Mouse (Mus musculus) kidney, adult 9 months (tissue): ENCODE data around the gene Zfhx2.

ENCODE experiments used
- DNase-seq: peaks from one replicate; pipeline ENCODE4 v3.0.0; 2022

Gene Zfhx2

DNA sequence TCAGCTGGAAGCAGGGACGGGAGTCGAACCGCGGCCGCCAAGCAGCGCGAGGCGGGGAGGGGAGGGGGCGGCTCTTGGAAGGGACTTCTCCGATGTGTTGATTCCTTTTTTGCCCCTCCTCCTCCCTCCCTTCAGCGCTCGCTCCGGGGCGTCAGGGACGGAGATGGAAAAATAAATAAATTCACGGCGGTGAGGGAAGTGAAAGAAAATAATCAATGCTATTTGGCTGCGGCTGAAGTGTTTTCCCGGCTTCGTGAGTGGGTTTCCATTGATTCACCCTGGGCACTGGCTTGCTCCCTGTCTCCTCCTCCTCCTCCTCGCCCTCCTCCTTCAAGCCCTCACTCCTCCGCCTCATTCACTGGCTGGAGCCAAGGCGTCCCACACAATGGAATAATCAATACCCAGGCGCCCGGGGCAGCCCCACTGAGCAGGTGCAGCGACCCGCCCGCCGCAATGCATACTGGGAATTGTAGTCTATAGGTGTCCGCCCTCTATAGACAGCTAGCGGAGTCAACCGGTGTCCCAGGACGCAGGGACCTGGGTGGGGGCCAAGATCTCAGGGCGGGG is at the start of gene Zfhx2:
Gene Zfhx2, minus strand, starts transcription at position 314 of the 567 bp plus-strand sequence.
- DNase-seq: peak; percentile 97

DNA sequence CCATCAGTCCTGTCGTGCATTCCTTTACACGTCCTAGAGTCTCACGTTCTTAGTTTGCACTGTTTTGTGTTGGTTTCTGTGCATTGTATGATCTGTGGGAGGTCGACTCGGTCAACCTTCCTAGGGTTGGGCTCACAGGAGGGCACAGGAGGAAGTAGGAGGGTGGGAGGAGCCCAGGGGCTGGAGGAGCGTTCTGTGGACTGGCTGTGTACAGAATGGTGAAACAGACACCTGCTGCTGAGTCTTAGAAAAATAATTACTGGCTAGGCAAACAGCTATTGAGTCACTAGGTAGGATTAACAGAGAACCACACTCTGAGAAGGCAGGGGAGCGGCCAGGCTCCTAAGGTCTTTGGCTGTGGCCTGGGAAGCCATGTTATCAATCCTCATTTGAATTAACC is 47.2 kb upstream of the Zfhx2 start:
- no peak for DNase-seq

DNA sequence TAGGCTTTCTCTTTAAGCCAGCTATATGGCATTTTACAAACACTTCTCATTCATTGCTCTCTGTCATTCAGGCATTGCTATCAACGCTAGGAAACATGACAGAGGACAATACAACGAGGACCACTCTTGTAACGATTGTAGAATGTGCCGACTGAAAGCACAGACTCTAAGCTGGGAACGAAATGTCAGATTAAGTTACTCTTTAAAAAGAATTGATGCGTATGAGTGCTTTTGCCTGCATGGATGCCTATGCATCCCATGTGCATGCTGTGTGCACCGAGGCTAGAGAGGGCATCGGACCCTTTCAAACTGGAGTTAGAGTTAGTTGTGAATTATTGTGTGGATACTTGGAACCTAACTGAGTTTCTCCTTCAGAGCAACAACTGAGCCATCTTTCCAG is 43.6 kb upstream of the Zfhx2 start:
- no peak for DNase-seq

DNA sequence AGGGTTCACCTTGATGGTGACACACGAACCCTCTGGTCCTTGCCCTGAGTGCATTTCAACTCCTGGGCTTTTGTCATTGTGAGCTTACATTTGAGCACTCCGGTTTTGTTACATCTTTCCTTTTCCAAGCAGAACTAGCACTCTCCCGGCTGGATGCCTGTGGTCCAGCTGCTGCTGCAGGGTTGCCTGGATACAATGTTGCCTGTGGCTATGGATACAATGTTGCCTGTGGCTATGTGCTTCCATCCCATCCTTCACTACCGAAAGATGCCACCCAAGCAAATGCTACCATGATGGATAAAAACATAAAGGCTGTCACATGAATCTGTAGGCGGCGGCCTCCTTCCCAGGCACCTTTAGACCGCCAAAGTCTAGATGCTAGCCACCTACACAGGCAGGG is 34.4 kb upstream of the Zfhx2 start:
- no peak for DNase-seq

DNA sequence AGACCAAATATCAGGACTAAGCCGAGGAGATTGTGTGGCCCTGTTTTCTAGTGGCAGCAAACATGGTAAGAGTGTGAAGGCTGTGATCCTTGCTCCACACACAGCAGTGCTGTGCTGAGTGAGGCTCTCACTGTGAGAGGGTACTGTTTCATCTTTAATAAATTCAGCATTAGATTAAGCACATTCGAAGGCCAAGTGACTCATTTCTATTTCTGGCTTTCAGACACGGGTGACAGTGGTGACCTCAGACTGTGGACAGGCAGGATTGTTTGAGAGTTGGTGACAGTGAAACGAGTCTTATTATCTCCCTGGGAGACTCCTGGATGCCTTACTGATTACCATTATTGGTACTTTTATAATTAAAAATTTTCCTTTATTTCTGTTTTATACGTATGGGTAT is 33.6 kb upstream of the Zfhx2 start:
- no peak for DNase-seq

DNA sequence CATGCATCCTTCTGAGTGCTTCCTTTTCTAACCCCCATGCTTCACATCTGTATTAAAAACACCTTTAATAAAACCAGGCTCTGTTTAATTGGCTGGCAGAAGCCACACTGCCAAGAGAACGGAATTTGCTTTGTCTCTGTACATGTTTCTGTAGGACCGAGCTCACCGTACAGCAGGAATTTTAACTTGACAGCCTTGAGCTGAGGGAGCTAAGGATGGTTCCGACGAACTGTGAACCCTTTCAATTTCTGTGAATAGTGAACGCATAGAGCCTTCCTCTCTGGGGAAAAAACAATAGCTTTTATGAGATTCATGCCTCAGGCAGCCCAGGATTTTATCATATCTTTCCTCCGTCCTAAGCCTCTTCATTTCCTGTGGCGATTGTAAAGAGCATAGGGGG is 30.2 kb upstream of the Zfhx2 start:
- no peak for DNase-seq

DNA sequence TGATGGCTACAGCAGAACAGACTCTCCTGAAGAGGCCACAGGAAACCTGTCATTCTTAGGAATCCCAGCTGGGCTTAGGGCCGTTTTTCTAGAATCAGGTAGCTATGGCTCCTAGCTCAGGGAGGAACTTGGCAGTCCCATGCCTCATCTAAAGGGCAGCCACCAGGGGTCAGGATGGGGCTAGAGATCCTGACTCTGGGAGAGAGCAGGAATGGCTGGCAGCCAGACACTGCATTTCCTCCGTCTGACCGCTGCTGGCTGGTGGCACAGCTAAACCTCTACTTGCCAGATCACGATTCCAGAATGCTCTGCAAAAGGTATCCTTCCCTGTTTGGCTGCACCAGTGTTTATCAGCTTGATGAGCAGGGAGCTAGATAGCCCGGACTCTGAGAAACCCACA is 29.8 kb upstream of the Zfhx2 start:
- DNase-seq: peak; percentile 85

DNA sequence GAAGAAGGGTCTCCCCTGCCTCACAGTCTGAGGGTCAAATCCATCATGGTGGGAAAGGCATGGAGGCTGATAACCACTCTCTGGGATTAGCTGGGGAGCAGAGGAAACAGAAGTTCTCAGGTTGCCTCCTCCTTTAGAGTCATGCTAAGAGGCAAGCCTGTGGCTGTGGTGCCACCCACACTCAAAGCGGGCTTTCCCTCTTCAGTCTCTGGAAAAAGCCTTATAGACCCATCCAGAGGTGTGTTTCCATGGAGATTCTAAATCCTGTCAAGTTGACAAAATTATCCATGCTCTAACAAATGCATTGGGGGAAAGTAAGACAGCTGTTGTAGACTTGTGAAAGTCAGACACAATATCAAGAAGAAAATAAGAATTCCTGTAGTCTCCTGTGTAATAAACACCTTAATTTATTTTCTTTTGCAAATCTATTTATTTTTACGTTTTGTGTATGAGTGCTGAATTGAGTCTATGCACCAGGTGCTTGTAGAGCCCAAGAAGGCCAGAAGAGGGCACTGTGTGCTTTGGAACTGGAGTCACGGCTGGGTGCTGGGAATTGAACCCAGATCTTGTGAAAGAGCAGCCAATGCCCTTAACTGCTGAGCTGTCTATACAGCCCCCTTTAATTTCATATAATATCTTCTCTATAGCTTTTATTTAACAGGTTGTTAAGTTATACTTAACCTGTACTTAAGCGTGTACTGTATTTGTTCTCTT is 27.5 kb upstream of the Zfhx2 start:
- DNase-seq: no peak

DNA sequence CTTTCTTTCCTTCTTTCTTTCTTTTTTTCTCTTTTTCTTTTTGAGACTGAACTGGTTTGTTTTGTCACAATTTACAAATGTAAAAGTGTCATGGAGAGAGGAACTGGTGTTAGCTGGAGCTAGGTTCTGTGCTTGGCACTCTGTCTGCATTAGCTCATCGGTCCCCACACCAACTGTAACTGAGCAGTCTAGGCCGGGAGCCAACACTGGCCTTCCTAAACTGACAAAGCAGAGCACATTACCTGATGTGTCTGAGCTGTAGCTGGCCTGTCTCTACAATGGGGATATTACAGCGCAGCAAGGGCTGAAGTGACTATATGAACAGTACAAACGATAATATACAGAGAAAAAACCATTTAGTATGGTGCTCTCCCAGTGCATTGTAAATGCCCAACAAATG is 26.7 kb upstream of the Zfhx2 start:
- no peak for DNase-seq

DNA sequence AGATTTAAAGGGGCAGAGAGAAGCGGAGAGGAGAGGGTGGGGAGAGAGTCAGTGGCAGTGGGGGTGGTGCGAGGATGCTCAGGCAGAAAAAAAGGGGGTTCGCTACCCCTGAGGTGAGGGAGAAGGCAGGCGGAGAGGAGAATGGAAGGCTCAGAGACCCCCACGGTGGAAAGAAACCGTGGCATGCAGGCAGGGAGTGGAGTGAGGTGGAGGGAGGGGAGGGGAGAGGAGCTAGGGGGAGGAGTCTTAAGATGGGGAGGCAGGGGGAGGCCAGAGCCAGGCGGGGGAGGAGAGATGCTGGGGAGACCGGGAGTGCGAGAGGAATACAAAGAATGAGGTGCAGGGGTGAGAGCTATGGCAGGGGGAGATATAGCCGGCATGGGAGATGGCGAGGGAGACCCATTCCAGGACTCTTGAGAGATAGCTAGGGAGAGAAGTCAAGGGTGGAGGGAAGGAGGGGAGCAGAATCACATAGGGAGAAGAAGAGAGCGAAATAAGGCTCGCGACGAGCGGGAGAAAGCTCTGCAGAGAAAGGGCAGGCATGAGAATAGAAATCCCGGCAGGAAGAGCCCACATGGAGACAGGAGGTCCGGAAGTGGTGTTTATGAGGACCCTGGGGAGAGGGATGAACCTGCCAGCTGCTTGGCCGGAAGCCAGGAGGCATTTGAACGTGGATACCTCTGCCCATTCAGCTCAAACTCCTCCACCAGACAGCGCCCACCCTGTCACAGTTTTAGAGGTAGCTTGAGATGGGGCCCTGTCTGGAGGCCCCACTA is 24.5 kb upstream of the Zfhx2 start, which contains the start of gene Jph4:
Gene Jph4, minus strand, starts transcription at position 511 of the 776 bp plus-strand sequence.
- DNase-seq: no peak

DNA sequence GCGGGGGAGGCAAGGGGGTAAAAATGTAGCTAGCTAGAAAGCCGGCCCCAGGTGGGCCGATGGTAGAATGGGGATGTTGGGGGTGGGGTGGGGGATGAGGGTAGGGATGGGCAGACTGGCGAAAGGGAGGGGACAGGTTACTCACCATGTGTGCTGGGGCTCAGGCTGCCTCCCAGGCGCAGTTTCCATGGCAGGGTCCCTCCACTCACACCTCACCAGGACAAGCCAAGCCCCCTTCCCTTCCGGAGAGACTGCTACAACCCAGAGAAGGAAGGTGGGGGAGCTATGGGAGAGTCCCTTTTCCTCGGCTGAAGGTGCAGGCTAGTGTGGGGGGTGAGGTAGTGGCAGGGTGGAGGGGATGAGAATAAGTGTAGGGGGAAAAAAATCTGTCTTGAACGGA is 23.7 kb upstream of the Zfhx2 start:
- DNase-seq: no peak

DNA sequence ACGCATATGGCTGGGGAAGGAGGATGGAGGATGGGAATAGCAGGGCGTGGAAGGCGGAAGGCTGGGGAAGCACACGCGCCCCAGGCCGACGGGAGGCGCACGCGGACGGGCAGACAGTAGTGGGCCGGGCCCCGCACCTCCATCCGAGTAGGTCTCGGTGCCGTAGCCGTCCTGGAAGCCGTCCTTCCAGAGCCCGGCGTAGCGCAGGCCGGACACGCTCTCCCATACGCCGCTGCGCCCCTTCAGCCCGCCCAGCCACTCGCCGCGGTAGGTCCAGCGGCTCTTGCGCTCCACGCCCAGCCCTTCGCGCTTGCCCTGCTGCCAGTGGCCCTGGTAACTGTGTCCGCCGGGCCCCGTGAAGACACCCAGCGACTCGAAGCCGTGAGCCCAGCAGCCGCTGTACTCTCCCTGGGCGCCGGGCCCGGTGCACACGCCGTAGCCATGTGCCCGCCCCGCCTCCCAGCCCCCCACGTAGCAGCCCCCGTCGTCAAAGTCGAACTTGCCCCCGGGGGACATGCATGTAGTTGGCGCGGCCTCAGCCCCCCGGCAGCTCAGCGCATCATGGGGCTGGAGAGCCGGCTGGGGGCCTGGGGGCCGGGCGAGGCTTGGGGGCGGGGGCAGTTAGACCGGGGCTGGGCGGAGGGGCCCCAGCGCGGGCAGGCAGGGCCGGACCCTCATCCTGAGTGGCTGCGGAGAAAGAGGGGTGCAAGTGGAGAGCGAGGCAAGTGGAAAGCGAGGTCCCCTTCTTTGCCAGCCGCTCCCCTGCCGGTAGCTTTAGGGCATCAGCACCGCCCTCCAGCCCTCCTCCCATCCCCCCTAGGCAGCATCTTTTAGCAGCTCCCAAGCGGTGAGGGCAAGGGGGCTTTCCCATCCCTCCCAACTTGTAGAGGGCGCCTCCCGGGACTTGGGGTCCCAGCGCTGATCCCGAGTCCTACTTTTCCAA is 22.9 kb upstream of the Zfhx2 start:
- DNase-seq: peak; percentile 26

DNA sequence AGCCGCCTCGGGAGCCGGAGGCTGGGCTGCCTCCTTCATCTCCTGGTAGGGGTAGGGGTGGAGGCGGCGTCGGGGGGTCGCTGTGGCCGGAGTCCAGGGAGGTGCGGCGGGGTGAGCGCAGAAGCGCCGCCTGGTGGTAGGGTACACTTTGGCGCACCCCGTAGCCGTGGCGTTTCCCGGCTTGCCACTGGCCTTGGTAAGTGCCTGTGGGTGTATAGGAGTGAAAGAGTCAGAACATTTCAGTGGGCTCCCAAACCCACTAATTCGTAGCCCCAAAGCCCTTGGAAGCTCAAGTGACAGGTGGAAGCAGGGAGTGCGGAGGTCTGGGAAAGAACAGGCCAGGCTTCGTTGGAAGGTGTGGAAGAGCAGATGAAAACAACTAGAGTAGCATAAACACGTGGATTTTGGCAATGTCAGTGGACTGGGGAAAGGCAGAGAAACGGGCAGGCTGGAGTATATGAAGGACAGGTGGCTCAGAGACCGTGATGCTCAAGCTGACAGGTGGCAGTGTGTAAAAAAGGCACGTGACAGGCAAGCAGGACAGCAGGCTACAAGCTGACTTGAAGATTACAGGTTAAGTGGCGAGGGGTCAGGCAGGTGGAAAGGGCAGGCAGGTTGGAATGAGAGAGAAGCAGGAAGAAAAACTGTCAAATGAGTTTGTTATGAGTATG is 22.0 kb upstream of the Zfhx2 start:
- peak; percentile 17 for DNase-seq

DNA sequence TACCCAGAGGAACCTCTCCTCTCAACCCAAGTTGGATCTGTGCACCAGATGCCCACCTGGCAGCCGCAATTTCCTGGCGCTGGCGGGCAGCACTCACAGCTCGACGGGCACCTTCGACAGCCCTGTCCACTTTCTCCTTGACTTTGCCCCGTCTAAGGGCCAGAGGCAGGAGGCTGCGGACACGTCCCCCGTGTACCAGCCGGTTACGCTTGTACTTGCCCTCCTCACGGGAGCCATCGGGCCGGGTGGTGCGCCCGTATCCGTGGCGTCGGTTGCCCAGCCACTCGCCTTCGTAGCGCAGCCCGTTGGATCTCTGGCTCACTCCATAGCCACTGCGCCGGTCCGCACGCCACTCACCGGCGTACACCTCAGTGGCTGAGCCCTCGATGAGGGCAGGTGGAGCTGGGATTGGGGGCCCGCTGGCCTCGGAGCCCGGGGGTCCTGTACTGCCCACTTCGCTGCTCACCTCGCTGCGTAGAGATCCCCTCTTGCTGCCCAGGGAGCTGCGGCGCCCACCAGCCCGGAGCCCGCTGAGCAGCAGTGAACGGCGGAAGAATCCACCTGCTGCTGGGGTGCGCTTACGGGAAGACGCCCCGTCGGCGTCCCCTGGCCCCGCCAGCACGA is 21.3 kb upstream of the Zfhx2 start:
- DNase-seq: no peak

DNA sequence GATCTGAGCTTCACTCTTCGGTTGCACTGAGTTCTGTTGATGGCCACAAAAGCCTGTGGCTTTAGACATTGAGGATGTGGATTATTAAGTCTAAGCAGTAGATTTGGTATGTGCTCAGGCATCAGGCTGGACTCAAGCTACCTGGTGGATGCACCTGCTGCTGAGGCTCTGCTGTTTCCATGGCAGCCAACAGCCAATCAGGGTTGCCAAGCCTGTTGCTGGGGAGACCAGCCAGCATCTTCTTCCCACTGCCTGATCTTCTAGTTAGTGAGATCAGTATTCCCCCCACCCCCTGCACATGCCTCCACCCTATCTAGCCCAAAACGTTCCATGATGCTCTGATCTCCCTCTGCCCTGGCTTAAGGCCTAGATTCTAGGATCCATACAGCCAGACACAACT is 19.6 kb upstream of the Zfhx2 start:
- DNase-seq: no peak

DNA sequence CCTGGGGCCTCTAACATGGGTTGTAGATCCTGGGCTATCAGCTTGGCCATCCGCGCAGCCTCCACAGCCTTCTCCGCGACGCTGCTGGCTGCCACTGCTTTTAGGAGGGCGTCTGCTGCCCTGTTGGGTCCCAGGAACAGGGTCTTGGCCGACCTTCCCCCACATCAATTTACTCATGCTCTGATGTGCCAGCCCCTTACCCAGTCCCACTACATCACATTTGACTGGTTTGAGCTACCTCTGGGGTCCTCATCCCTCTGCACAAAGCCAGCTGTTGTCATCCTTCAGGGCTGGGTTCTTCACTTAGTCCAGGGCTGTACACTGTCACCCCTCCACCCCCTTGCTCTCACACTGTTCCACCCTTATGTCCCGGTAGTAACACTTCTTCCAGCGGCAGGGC is 18.0 kb upstream of the Zfhx2 start:
- no peak for DNase-seq

DNA sequence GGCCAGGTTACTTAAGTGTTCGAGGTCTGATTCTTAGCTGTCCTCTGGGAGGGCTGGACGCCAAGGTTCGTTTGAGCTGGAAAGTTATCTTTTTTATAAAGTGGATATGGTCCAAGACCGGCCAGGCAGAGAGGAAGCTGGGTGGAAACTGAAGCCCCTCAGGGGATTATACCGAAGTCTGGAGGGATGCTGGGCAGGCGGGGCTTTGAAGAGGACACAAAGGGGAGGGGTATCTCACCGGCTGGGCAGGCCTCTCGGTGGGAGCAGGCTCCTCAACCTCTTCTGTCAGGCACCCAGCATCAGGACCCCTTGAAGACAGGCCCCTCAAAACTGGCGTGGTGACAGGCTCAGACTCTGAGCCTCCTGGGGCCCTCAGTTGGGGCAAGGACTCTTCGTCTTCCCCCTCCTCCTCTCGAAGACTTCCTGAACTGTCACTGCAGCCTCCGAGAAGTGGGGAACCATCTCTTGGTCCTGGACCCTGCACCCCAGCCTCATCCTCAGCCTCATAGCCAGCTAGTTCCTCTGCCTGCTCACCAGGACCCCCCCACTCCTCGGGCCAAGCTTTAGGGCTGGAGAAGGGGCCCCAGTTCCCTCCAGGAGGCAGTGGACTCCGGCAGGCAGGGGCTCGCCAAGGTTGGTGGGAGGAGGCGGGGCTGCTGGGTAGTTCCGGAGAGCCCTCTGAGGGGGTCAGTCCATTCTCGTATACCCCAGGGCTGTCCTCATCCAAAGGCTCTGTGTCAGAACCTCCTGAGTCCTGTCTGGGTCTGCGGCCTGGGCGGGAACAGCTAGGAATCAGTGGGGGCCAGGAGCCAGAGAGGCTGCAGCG is 17.1 kb upstream of the Zfhx2 start:
- DNase-seq: peak; percentile 14

DNA sequence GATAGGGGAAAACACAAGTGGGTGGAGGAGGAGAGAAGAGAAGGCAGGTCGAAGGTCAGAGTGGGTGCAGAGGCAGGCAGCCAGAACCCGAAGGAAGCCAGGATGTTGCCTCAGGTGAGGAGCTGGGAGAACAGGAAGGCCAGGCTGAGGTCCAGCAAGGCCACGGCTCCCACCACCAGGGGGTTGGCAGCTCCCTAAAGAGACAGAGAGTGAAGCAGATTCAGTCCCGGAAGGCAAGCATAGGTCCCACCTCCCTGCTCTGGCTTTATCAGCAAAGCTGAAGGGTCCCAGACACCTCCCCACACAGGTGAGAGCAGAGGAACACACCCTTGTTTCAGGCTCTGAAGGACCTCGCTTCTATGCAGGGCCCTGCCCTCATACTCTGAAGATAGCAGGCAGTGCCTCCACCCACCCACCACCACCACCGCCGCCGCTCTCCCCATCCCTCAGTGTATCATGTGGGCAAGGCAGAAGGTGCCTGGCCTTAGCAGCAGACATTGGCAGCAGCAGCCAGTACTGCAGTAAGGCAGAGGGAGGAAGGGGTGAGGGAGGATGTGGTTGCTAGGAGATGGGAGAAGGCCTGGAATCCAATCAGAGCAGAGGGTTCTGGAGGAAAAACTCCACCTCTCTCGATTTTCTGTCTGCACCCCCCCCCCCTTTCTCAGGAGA is 16.2 kb upstream of the Zfhx2 start:
- peak; percentile 31 for DNase-seq

DNA sequence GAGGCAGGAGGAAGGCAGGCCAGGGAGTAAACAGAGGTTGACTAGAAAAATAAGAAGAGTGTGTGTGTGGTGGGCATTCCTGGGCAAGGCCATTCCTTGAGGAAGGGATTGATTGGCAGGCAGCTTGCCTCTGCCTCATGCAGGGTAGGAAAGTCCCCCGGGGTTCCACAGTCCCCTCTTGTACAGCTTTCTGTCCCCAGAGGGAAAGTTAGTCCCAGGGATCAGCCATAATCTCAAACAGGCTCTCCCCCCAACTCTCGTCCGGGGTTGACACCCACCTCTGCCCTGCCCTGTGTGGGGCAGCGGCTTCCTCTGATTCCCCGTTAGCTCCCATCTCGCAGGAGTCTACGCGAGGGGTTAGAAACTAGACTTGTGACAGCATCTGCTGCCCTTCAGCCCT is 14.9 kb upstream of the Zfhx2 start:
- DNase-seq: no peak
